Mouse (Mus musculus) liver, postnatal 0 days (tissue): ENCODE data around the gene Fam208b. TPM values are rescaled to one million over a fixed set of nuclear protein-coding genes. Genes with fewer than 3 reads are reported as not detected.
"Not testable (repeated sequence)": the region's sequence is repeated elsewhere in the genome, so short reads cannot be mapped to it uniquely, and the experiment has no call there.

Experiments
- ATAC-seq: fragments of 200-750 bp; cut with Nextera tagmentation; 2 replicates; pipeline ENCODE4 v1.8.0; 2017; ENCODE audit warnings: mild to moderate bottlenecking, moderate library complexity
- DNase-seq: peaks from one replicate; pipeline ENCODE4 v3.0.0-alpha.2; 2016
- H3K27ac ChIP-seq: fragments of 300-500 bp; sonication (generic); 2 replicates; pipeline ENCODE4 v1.5.1; 2014; ENCODE audit warnings: antibody characterized with exemption, moderate library complexity, mild to moderate bottlenecking, low read depth
- H3K27me3 ChIP-seq: fragments of 300-500 bp; sonication (generic); 2 replicates; pipeline ENCODE4 v1.6.1; 2014; ENCODE audit warnings: low read length, control low read depth, mixed read lengths; ENCODE audit not compliant: insufficient read depth
- H3K36me3 ChIP-seq: fragments of 300-500 bp; sonication (generic); replicated peaks from 2 replicates; pipeline ENCODE4 v1.6.1; 2014; ENCODE audit warnings: mild to moderate bottlenecking, control low read depth, low read length, moderate library complexity, mixed read lengths; ENCODE audit not compliant: insufficient read depth
- H3K4me1 ChIP-seq: fragments of 300-500 bp; sonication (generic); 2 replicates; pipeline ENCODE4 v1.6.1; 2014; ENCODE audit warnings: antibody characterized with exemption, mild to moderate bottlenecking, control low read depth; ENCODE audit not compliant: insufficient read depth
- H3K4me2 ChIP-seq: fragments of 300-500 bp; sonication (generic); 2 replicates; pipeline ENCODE4 v1.6.1; 2014; ENCODE audit warnings: low read depth, mild to moderate bottlenecking, low read length, moderate library complexity, mixed read lengths
- H3K4me3 ChIP-seq: fragments of 300-500 bp; sonication (generic); 2 replicates; pipeline ENCODE4 v1.5.1; 2014; ENCODE audit warnings: low read depth, low read length
- H3K9ac ChIP-seq: fragments of 300-500 bp; sonication (generic); replicated peaks from 2 replicates; pipeline ENCODE4 v1.6.1; 2014; ENCODE audit warnings: mild to moderate bottlenecking, moderate library complexity
- H3K9me3 ChIP-seq: fragments of 300-500 bp; sonication (generic); 2 replicates; pipeline ENCODE4 v1.6.1; 2016; ENCODE audit warnings: mild to moderate bottlenecking, control low read depth, low read length, mixed read lengths
- CTCF ChIP-seq: sonication (generic); IDR thresholded peaks from 2 replicates; pipeline ENCODE4 v1.5.1; 2016; ENCODE audit warnings: antibody characterized with exemption, low read depth
- EP300 ChIP-seq: IDR thresholded peaks from 2 replicates; pipeline ENCODE4 v1.6.1; 2016; ENCODE audit warnings: antibody characterized with exemption, low read depth, mild to moderate bottlenecking
- WGBS: fragments of 180-500 bp; shearing (Covaris S2); extraction: QIAGEN DNeasy Blood & Tissue Kit; methylation state at CpG from one replicate; pipeline ENCODE4 v1.1.7; 2014; ENCODE audit not compliant: insufficient replicate concordance; 5-methylcytosine and 5-hydroxymethylcytosine counted together
- polyA plus RNA-seq: library from polyadenylated mRNA; unstranded; fragments of >200 nt; fragmentation: Nextera tagmentation; extraction: Ambion mirVana; gene quantifications from 2 replicates; pipeline ENCODE4 v1.2.1, GENCODE M21; 2015

Fam208b gene
- polyA plus RNA-seq, 1 experiment from 2014 or later, result 3.0 TPM

- peak; percentile 62 for ATAC-seq
- DNase-seq, result peak; percentile 73
- no peaks in the 10 kb centered on the region for H3K9me3 ChIP-seq
- H3K27me3 ChIP-seq, result no peaks in the 10 kb centered on the region
- H3K4me2 ChIP-seq, result peak overlapping the region; percentile 72
- WGBS, result under 1% methylated on average over 59 of the region's 59 CpGs
- peak overlapping the region; percentile 91 for H3K9ac ChIP-seq
- H3K4me1 ChIP-seq, result peaks cover 24% of the 10 kb centered on the region
- peak overlapping the region; percentile 81 for H3K4me3 ChIP-seq
- TF ChIP-seq EP300 (peak; percentile 29; the same call in 1 of the 2 replicates), CTCF (peak; percentile 15; the same call in 1 of the 2 replicates)
- H3K36me3 ChIP-seq, result no peaks in the 10 kb centered on the region
- H3K27ac ChIP-seq, result peak overlapping the region; percentile 99
These were observed 72.5 kb downstream of the Fam208b start for GRCm38 (mm10) chr13:3538223-3538968.

GRCm38 (mm10) chr13:3537594-3538222, 73.2 kb downstream of the Fam208b start, which contains the start of gene Gdi2:
TSS of gene Gdi2 (plus strand) at chr13:3538063.
- TF ChIP-seq CTCF (no peak), EP300 (peak; percentile 83)
- Histone ChIP-seq H3K9me3 (no peaks in the 10 kb centered on the region), H3K27me3 (no peaks in the 10 kb centered on the region), H3K27ac (peak within 1 kb of the TSS; percentile 99), H3K4me2 (peak within 1 kb of the TSS; percentile 86), H3K4me1 (peaks cover 22% of the 10 kb centered on the region), H3K36me3 (no peaks in the 10 kb centered on the region), H3K4me3 (peak within 1 kb of the TSS; percentile 81), H3K9ac (peak within 1 kb of the TSS; percentile 91)
- DNase-seq (peak; percentile 96), ATAC-seq (peak; percentile 97)
- WGBS, result 0% methylated on average over 39 of the region's 47 CpGs

GRCm38 (mm10) chr13:3534146-3534545, 76.8 kb downstream of the Fam208b start:
- 77% methylated on average over 4 of the region's 4 CpGs for WGBS

GRCm38 (mm10) chr13:3532451-3532850, 78.5 kb downstream of the Fam208b start:
- TF ChIP-seq CTCF (no peak), EP300 (no peak)
- DNase-seq (no peak), ATAC-seq (no peak)
- Histone ChIP-seq H3K27me3 (no peaks in the 10 kb centered on the region), H3K4me2 (no peak overlapping the region), H3K9ac (no peak overlapping the region), H3K36me3 (no peaks in the 10 kb centered on the region), H3K4me3 (no peak overlapping the region), H3K4me1 (peaks cover 8% of the 10 kb centered on the region), H3K27ac (no peak overlapping the region), H3K9me3 (no peaks in the 10 kb centered on the region)
- WGBS, result 67% methylated on average over 4 of the region's 4 CpGs

More at GRCm38 (mm10) chr13:3534146-3534545, 76.8 kb downstream of the Fam208b start:
- H3K4me3 ChIP-seq, result no peak overlapping the region
- H3K4me2 ChIP-seq, result no peak overlapping the region
- H3K27me3 ChIP-seq, result no peaks in the 10 kb centered on the region
- no peaks in the 10 kb centered on the region for H3K36me3 ChIP-seq
- H3K9me3 ChIP-seq, result no peaks in the 10 kb centered on the region
- no peak for ATAC-seq
- no peak overlapping the region for H3K9ac ChIP-seq
- H3K4me1 ChIP-seq, result peaks cover 8% of the 10 kb centered on the region
- no peak overlapping the region for H3K27ac ChIP-seq
- no peak for TF ChIP-seq EP300
- no peak for TF ChIP-seq CTCF
- no peak for DNase-seq

GRCm38 (mm10) chr13:3531692-3532320, 79.1 kb downstream of the Fam208b start:
- peak; percentile 67 for ATAC-seq
- H3K4me2 ChIP-seq, result no peak overlapping the region
- H3K27me3 ChIP-seq, result no peaks in the 10 kb centered on the region
- no peaks in the 10 kb centered on the region for H3K9me3 ChIP-seq
- H3K4me3 ChIP-seq, result no peak overlapping the region
- H3K27ac ChIP-seq, result no peak overlapping the region
- H3K36me3 ChIP-seq, result no peaks in the 10 kb centered on the region
- TF ChIP-seq EP300 (no peak), CTCF (no peak)
- DNase-seq, result no peak
- 56% methylated on average over 10 of the region's 10 CpGs for WGBS
- no peak overlapping the region for H3K9ac ChIP-seq
- H3K4me1 ChIP-seq, result peaks cover 2% of the 10 kb centered on the region; the same call in 1 of the 2 replicates

DNA sequence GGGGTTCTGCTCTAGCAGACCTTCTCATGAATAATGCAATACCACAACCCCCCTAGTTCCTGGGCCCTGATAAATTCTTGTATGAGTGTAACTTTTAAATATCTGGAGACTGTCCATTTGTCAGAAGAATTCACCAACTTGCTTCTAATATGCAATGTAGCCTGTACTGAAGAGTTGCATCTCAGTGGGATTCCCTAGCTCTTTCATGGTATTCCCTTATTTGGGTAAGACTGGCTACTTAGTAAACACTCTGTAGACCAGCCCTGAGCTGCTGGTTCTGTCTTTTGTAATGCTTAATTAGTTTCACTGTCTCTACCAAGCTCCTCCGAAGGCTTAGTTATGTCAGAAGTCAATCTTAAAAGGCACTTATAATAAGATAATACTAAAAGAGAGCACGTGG, 79.7 kb downstream of the Fam208b start:
- H3K36me3 ChIP-seq, H3K4me2 ChIP-seq, H3K4me1 ChIP-seq, H3K9ac ChIP-seq, DNase-seq, ATAC-seq, H3K27me3 ChIP-seq, H3K4me3 ChIP-seq, H3K27ac ChIP-seq, H3K9me3 ChIP-seq: not testable (repeated sequence)
- 72% methylated on average over 2 of the region's 2 CpGs for WGBS
